Mouse (Mus musculus): ENCODE data around the gene Borcs6. TPM values are rescaled to one million over a fixed set of nuclear protein-coding genes. Genes with fewer than 3 reads are reported as not detected.

Borcs6 gene
- polyA plus RNA-seq, 1 experiment from 2014 or later = 13.5 TPM

DNA sequence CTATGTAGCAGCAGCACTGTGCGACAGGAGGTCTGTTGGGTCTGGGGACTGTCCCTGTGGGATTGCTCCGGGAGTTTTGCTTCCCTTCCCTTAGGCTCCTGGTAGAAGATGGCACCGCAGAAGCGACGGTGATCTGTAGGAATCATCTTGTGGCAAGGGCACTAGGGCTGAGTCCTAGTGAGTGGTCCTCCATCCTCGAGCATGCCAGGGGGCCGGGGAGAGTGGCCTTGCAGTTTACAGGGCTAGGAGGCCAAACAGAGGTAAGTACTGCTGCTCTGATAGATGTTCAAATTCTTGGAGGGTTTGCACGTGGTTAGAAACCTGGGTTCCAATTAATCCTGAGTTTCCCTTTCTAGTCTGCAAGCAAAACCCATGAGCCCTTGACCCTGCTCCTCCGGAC is 24.1 kb upstream of the Borcs6 start:
- Histone ChIP-seq H3K27me3 (no peaks in the 10 kb centered on the region), H3K9me3 (no peaks in the 10 kb centered on the region), H3K36me3 (peaks cover 46% of the 10 kb centered on the region), H3K4me3 (replicated peaks) (peak overlapping the region; percentile 52; the same call in 1 of the 2 replicates), H3K9ac (replicated peaks) (no peak overlapping the region; the same call in 1 of the 2 replicates), H3K4me1 (replicated peaks) (peaks cover 30% of the 10 kb centered on the region), H3K27ac (peak overlapping the region; percentile 57), H3K4me2 (replicated peaks) (peak overlapping the region; percentile 50)
- no peak for ATAC-seq
- 83% methylated on average over 9 of the region's 9 CpGs for WGBS

- peaks cover 42% of the 10 kb centered on the region for H3K36me3 ChIP-seq
- peak; percentile 55 for ATAC-seq
- H3K4me3 ChIP-seq (replicated peaks) = peak overlapping the region; percentile 52; the same call in 1 of the 2 replicates
- peaks cover 30% of the 10 kb centered on the region for H3K4me1 ChIP-seq (replicated peaks)
- H3K27me3 ChIP-seq = no peaks in the 10 kb centered on the region
- WGBS = 5% methylated on average over 8 of the region's 8 CpGs
- H3K9me3 ChIP-seq = no peaks in the 10 kb centered on the region
- H3K27ac ChIP-seq = peak overlapping the region; percentile 57
- H3K4me2 ChIP-seq (replicated peaks) = peak overlapping the region; percentile 50
- no peak overlapping the region; the same call in 1 of the 2 replicates for H3K9ac ChIP-seq (replicated peaks)
Measured at GRCm38 (mm10) chr11:69035849-69036248, 23.7 kb upstream of the Borcs6 start.

DNA sequence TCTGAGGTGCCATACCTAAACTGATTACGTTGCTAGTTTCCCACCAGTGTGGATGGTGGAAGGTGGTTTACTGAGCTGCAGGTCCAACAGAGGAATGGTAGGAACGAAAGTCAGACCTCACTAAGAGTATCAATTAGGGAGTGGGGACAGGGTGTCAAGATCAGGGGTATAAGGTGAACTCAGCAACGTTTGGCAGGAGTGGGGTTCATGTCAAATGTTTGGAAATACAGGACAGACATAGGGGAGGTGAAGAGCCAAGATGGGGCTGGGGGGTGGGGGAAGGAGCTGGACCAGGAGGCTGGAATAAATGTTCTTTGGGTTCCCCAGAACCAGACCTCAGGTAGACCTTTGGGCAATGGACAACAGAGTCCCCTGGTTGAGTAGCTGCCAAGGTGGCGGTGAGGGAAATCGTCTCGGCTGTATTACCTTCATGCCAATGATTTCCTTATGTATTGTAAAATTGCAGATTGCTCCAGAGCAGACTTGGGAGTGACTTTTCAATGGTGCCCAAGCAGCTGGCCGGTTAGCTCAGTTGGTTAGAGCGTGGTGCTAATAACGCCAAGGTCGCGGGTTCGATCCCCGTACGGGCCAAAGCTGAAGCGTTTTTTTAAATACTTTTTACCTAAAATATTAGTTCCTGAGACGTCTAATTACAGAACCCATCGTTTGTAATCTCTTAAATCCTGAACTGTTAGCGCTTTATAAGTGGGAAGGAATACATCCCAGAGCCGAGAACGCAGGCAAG is 22.9 kb upstream of the Borcs6 start:
- no peak for ATAC-seq
- H3K4me1 ChIP-seq (replicated peaks) = peaks cover 30% of the 10 kb centered on the region
- no peaks in the 10 kb centered on the region for H3K9me3 ChIP-seq
- WGBS = 9% methylated on average over 20 of the region's 20 CpGs
- H3K4me2 ChIP-seq (replicated peaks) = peak overlapping the region; percentile 50
- peak overlapping the region; percentile 52 for H3K4me3 ChIP-seq (replicated peaks)
- peaks cover 33% of the 10 kb centered on the region for H3K36me3 ChIP-seq
- peak overlapping the region; percentile 66 for H3K9ac ChIP-seq (replicated peaks)
- peak overlapping the region; percentile 68 for H3K27ac ChIP-seq
- H3K27me3 ChIP-seq = no peaks in the 10 kb centered on the region

GRCm38 (mm10) chr11:69037231-69038061 is 22.1 kb upstream of the Borcs6 start:
- Histone ChIP-seq H3K9ac (replicated peaks) (peak overlapping the region; percentile 66), H3K27ac (peak overlapping the region; percentile 68), H3K36me3 (peaks cover 27% of the 10 kb centered on the region), H3K27me3 (no peaks in the 10 kb centered on the region), H3K9me3 (no peaks in the 10 kb centered on the region), H3K4me2 (replicated peaks) (peak overlapping the region; percentile 50), H3K4me1 (replicated peaks) (peaks cover 30% of the 10 kb centered on the region), H3K4me3 (replicated peaks) (peak overlapping the region; percentile 52)
- 0 out of 2 replicates have a peak, but pooled peaks have one; percentile 5 for ATAC-seq
- WGBS = under 1% methylated on average over 34 of the region's 34 CpGs

- Histone ChIP-seq H3K4me1 (replicated peaks) (peaks cover 30% of the 10 kb centered on the region), H3K9me3 (no peaks in the 10 kb centered on the region), H3K4me3 (replicated peaks) (no peak overlapping the region), H3K36me3 (peaks cover 20% of the 10 kb centered on the region), H3K27ac (0 out of 2 replicates have a peak overlapping the region, but pooled peaks have one; percentile 85), H3K9ac (replicated peaks) (no peak overlapping the region), H3K4me2 (replicated peaks) (0 out of 2 replicates have a peak overlapping the region, but pooled peaks have one; percentile 73), H3K27me3 (no peaks in the 10 kb centered on the region)
- ATAC-seq = no peak
- 75% methylated on average over 5 of the region's 5 CpGs for WGBS
Measured at GRCm38 (mm10) chr11:69038173-69038572, 21.3 kb upstream of the Borcs6 start.

DNA sequence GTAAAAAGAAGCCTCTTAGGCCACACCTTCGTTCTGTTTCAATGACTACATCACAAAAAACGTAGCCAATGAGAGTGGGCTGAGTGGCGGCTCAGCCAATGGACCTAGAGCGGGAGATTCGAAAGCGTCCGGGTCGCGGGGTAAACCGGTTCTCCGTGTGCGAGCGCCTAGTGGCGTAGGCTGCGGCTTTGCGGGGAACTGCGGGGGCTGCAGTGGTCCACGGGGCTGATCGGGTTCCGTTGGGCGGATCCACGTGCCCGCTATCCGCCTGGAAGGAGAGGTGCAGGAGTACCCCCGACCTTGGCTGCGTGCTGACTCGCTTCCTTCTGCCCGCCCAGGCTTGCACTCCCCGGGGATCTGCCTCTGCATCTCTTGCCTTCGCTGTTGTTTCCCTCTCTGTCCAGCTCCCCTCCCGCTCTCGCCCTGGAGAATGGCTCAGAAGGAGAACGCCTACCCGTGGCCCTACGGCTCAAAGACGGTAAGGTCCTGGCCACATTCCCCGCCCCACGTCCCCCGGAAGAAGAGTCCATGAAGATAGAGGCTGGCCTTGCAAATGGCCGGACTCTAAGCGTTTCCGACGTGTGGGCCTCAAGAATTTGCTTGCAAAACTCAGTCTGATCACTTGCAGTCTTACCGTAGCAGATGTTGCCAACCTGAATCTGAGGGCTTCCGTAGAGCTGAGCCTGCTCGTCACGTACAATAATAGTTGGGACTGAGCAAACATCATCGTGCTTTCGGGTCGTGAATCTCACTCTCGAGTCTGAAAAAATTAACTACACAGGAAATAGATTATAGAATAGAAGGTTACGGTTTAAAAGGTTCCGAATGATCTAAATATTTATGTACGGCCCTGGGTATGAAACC is 13.8 kb upstream of the Borcs6 start, which contains the start of gene Aurkb:
Aurkb (plus strand) TSS at position 117 of the 864 bp plus-strand sequence.
- under 1% methylated on average over 54 of the region's 54 CpGs for WGBS
- Histone ChIP-seq H3K9me3 (no peaks in the 10 kb centered on the region), H3K4me1 (replicated peaks) (peaks cover 31% of the 10 kb centered on the region), H3K9ac (replicated peaks) (peak within 1 kb of the TSS; percentile 63), H3K4me3 (replicated peaks) (peak within 1 kb of the TSS; percentile 62), H3K27me3 (no peaks in the 10 kb centered on the region), H3K36me3 (peaks cover 18% of the 10 kb centered on the region), H3K4me2 (replicated peaks) (peak within 1 kb of the TSS; percentile 93), H3K27ac (peak within 1 kb of the TSS; percentile 61)
- ATAC-seq = peak; percentile 84

DNA sequence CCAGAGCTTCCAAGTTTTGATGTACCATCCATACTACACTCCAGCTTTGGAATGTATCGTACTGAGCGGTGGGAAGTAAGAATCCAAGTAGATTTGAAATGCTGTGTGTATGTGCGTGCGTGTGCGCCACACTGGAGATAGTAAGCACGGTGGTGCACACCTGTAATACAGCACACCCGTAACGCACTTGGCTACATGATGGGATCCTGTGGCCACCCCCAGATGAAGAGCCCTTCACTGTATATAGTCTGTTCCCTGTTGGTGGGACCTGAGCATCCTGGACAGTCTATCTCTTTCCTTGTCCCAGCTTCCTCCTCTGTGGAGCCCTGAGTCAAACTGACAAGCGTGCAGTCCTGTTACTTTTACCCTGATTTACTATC is 13.1 kb upstream of the Borcs6 start:
- H3K4me1 ChIP-seq (replicated peaks) = peaks cover 31% of the 10 kb centered on the region
- H3K4me2 ChIP-seq (replicated peaks) = peak overlapping the region; percentile 93
- H3K9ac ChIP-seq (replicated peaks) = peak overlapping the region; percentile 63
- H3K27me3 ChIP-seq = no peaks in the 10 kb centered on the region
- H3K9me3 ChIP-seq = no peaks in the 10 kb centered on the region
- WGBS = 21% methylated on average over 9 of the region's 9 CpGs
- H3K27ac ChIP-seq = no peak overlapping the region
- no peak for ATAC-seq
- H3K4me3 ChIP-seq (replicated peaks) = peak overlapping the region; percentile 62
- peaks cover 20% of the 10 kb centered on the region for H3K36me3 ChIP-seq

- no peak for ATAC-seq
- Histone ChIP-seq H3K27ac (no peak overlapping the region), H3K4me2 (replicated peaks) (peak overlapping the region; percentile 93), H3K9ac (replicated peaks) (no peak overlapping the region), H3K4me1 (replicated peaks) (peaks cover 31% of the 10 kb centered on the region), H3K27me3 (no peaks in the 10 kb centered on the region), H3K9me3 (no peaks in the 10 kb centered on the region), H3K4me3 (replicated peaks) (no peak overlapping the region), H3K36me3 (peaks cover 20% of the 10 kb centered on the region)
- WGBS = 93% methylated on average over 12 of the region's 12 CpGs
Measured at GRCm38 (mm10) chr11:69047592-69047991, 11.9 kb upstream of the Borcs6 start.

DNA sequence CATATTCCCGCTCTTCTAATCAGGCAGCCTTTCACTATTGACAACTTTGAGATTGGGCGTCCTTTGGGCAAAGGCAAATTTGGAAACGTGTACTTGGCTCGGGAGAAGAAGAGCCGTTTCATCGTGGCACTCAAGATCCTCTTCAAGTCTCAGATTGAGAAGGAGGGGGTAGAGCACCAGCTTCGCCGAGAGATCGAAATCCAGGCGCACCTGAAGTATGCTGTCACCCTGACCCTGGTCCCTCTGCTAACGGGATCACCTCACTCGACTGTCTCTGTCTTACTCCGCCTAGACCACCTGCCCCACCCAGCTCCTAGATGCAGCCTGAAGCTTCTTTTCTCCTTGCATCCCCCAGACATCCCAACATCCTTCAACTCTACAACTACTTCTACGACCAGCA is 11.4 kb upstream of the Borcs6 start:
- Histone ChIP-seq H3K9me3 (no peaks in the 10 kb centered on the region), H3K4me3 (replicated peaks) (no peak overlapping the region), H3K36me3 (peaks cover 20% of the 10 kb centered on the region), H3K4me1 (replicated peaks) (peaks cover 31% of the 10 kb centered on the region), H3K4me2 (replicated peaks) (no peak overlapping the region), H3K9ac (replicated peaks) (no peak overlapping the region), H3K27me3 (no peaks in the 10 kb centered on the region), H3K27ac (no peak overlapping the region)
- WGBS = 93% methylated on average over 14 of the region's 14 CpGs
- no peak for ATAC-seq

- ATAC-seq = no peak
- H3K4me3 ChIP-seq (replicated peaks) = no peak overlapping the region
- peaks cover 20% of the 10 kb centered on the region for H3K36me3 ChIP-seq
- H3K9ac ChIP-seq (replicated peaks) = no peak overlapping the region
- no peak overlapping the region for H3K27ac ChIP-seq
- no peaks in the 10 kb centered on the region for H3K9me3 ChIP-seq
- H3K27me3 ChIP-seq = no peaks in the 10 kb centered on the region
- H3K4me2 ChIP-seq (replicated peaks) = no peak overlapping the region
- peaks cover 28% of the 10 kb centered on the region for H3K4me1 ChIP-seq (replicated peaks)
- 89% methylated on average over 8 of the region's 8 CpGs for WGBS
Measured at GRCm38 (mm10) chr11:69050748-69051147, 8.8 kb upstream of the Borcs6 start.

DNA sequence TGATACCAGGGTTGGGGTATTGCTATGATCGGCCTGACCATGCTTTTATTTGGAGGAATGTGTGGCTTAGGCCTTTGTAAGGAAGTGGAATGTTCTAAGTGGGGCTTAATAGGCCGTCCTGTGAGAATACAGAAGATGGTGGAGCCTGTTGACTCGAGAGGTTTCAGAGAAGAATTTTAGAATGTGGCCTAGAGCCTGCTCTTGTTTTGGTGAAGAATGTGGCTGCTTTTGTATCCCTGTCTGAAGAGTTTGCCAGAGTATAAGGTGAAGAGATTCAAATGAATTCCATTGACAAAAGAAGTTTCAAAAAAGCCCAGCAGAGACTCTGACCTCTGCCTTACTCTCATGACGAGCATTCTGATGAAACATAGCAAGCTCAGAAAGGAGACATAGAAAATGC is 7.7 kb upstream of the Borcs6 start:
- peaks cover 20% of the 10 kb centered on the region for H3K36me3 ChIP-seq
- no peaks in the 10 kb centered on the region for H3K27me3 ChIP-seq
- H3K27ac ChIP-seq = no peak overlapping the region
- H3K4me3 ChIP-seq (replicated peaks) = no peak overlapping the region
- H3K4me2 ChIP-seq (replicated peaks) = no peak overlapping the region
- H3K9me3 ChIP-seq = no peaks in the 10 kb centered on the region
- peaks cover 18% of the 10 kb centered on the region for H3K4me1 ChIP-seq (replicated peaks)
- WGBS = 53% methylated on average over 4 of the region's 4 CpGs
- no peak overlapping the region for H3K9ac ChIP-seq (replicated peaks)
- ATAC-seq = no peak

Measured in midbrain, embryonic 13.5 days (tissue).